Mouse (Mus musculus) intestine, postnatal 0 days (tissue): Measurements from ENCODE around the gene Serpina1b. TPM values are rescaled to one million over a fixed set of nuclear protein-coding genes. Genes with fewer than 3 reads are reported as not detected.
"Not testable (repeated sequence)": the region's sequence is repeated elsewhere in the genome, so short reads cannot be mapped to it uniquely, and the experiment has no call there.

Experiments used
- ATAC-seq: fragments of 200-750 bp; cut with Nextera tagmentation; 2 replicates; pipeline ENCODE4 v1.8.0; 2017; ENCODE audit warnings: mild to moderate bottlenecking, moderate TSS enrichment, moderate library complexity
- H3K27ac ChIP-seq: fragments of 300-500 bp; sonication (generic); 2 replicates; pipeline ENCODE4 v1.5.1; 2014; ENCODE audit warnings: mild to moderate bottlenecking, low read depth, low read length, moderate library complexity
- H3K27me3 ChIP-seq: fragments of 300-500 bp; sonication (generic); replicated peaks from 2 replicates; pipeline ENCODE4 v1.6.1; 2014; ENCODE audit warnings: low read length, mixed read lengths; ENCODE audit not compliant: control insufficient read depth, insufficient read depth
- H3K36me3 ChIP-seq: fragments of 300-500 bp; sonication (generic); 2 replicates; pipeline ENCODE4 v1.6.1; 2014; ENCODE audit warnings: mild to moderate bottlenecking, moderate library complexity; ENCODE audit not compliant: control insufficient read depth, insufficient read depth
- H3K4me1 ChIP-seq: fragments of 300-500 bp; sonication (generic); replicated peaks from 2 replicates; pipeline ENCODE4 v1.6.1; 2014; ENCODE audit warnings: antibody characterized with exemption, low read length, mixed read lengths; ENCODE audit not compliant: control insufficient read depth, insufficient read depth
- H3K4me2 ChIP-seq: fragments of 300-500 bp; sonication (generic); replicated peaks from 2 replicates; pipeline ENCODE4 v1.6.1; 2014; ENCODE audit warnings: low read depth, mild to moderate bottlenecking, moderate library complexity
- H3K4me3 ChIP-seq: fragments of 300-500 bp; sonication (generic); 2 replicates; pipeline ENCODE4 v1.5.1; 2014; ENCODE audit warnings: low read depth, low read length
- H3K9ac ChIP-seq: fragments of 300-500 bp; sonication (generic); 2 replicates; pipeline ENCODE4 v1.6.1; 2014; ENCODE audit warnings: mild to moderate bottlenecking, low read depth, low read length
- H3K9me3 ChIP-seq: fragments of 300-500 bp; sonication (generic); 2 replicates; pipeline ENCODE4 v1.6.1; 2016; ENCODE audit warnings: mixed run types; ENCODE audit not compliant: control insufficient read depth
- CTCF ChIP-seq: sonication (generic); IDR thresholded peaks from 2 replicates; pipeline ENCODE4 v1.5.1; 2016; ENCODE audit warnings: low read depth, mild to moderate bottlenecking, control low read depth, antibody characterized with exemption, moderate library complexity
- WGBS: fragments of 180-500 bp; shearing (Covaris S2); extraction: QIAGEN DNeasy Blood & Tissue Kit; methylation state at CpG from one replicate; pipeline ENCODE4 v1.1.7; 2014; 5-methylcytosine and 5-hydroxymethylcytosine counted together
- polyA plus RNA-seq: library from polyadenylated mRNA; unstranded; fragments of >200 nt; fragmentation: Nextera tagmentation; extraction: Ambion mirVana; gene quantifications from 2 replicates; pipeline ENCODE4 v1.2.1, GENCODE M21; 2015

Serpina1b gene
- polyA plus RNA-seq, 1 experiment from 2014 or later, result 45.6 TPM

DNA sequence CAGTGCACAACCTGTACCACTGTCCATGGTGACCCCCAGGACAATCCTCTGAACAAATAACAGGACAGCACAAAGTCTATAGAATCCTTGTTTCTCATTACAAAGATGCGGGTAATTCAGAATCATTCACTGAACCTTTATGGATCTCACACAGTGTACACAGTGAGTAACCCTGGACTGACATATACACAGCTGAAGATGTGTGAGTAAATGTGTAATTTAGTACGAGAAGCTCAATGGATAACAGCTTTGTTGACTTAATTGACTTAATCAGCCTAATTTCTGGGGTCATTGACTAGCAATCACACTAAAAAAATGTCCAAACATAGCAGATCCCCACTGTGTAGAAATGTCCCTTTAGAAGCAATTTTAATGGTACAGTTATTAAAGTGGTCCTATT, 149.0 kb downstream of the Serpina1b start:
- Histone ChIP-seq H3K4me1 (no peaks in the 10 kb centered on the region), H3K9me3 (no peaks in the 10 kb centered on the region), H3K9ac (no peak overlapping the region), H3K27ac (no peak overlapping the region), H3K36me3 (no peaks in the 10 kb centered on the region), H3K4me2 (no peak overlapping the region), H3K27me3 (no peaks in the 10 kb centered on the region), H3K4me3 (no peak overlapping the region)
- no peak for TF ChIP-seq CTCF
- 40% methylated on average over 2 of the region's 2 CpGs for WGBS
- ATAC-seq, result no peak

DNA sequence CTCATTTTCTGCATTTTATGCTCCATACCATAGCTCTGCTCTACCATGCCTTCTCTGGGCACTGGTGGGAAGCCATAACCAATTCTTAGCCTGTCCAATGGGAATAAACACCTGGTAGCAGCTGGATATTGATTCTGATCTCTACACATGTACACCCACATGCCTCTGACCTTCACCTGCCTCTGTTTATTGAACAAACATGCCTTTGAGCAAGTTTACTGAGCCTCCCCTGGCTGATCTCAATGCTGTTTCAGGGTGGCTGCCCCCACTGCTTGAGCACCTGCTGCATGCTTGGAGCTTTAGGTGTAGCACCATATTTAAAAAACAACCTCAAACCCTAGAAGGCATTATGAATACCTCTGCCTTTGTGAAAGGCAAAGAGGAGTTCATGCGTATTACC, 150.3 kb downstream of the Serpina1b start:
- H3K4me2 ChIP-seq, H3K9ac ChIP-seq, H3K27me3 ChIP-seq, ATAC-seq, H3K9me3 ChIP-seq, H3K4me1 ChIP-seq, H3K27ac ChIP-seq, H3K36me3 ChIP-seq, H3K4me3 ChIP-seq: not testable (repeated sequence)
- WGBS, result 100% methylated on average over 1 of the region's 1 CpGs

Other genes starting within 250 kb of the Serpina1b start
- gene Serpina10, start 198.9 kb downstream of the Serpina1b start, polyA plus RNA-seq, result 0.10 and 0.21 TPM in 2 replicates
- 0.21 TPM in 1 of 2 replicates, not detected in the other for gene Serpina6, start 173.2 kb downstream of the Serpina1b start, polyA plus RNA-seq
- not detected in 2 replicates for gene Serpina16, start 154.2 kb downstream of the Serpina1b start, polyA plus RNA-seq
- gene Serpina1f, start 134.8 kb downstream of the Serpina1b start, polyA plus RNA-seq, result 0.18 and 0.21 TPM in 2 replicates
- 6.6 and 6.9 TPM in 2 replicates for gene Serpina1d, start 56.8 kb downstream of the Serpina1b start, polyA plus RNA-seq
- gene Serpina1a, start 33.2 kb upstream of the Serpina1b start, polyA plus RNA-seq, result 67.1 and 71.2 TPM in 2 replicates
- 7.9 and 9.9 TPM in 2 replicates for gene Serpina1c, start 74.5 kb upstream of the Serpina1b start, polyA plus RNA-seq
- 177 and 211 TPM in 2 replicates for gene Serpina1e, start 128.6 kb upstream of the Serpina1b start, polyA plus RNA-seq
- gene Serpina11, start 159.6 kb upstream of the Serpina1b start, polyA plus RNA-seq, result not detected in 2 replicates
- gene Serpina9, start 183.4 kb upstream of the Serpina1b start, polyA plus RNA-seq, result not detected in 2 replicates
- gene Serpina12, start 214.1 kb upstream of the Serpina1b start, polyA plus RNA-seq, result not detected in 2 replicates